Mouse (Mus musculus): Measurements from ENCODE around the gene Tmem184b. TPM values are rescaled to one million over a fixed set of nuclear protein-coding genes. Genes with fewer than 3 reads are reported as not detected.

Tmem184b gene
- total and polyA plus RNA-seq, 3 experiments, result 7.1 to 42.7 (median 21.1) TPM

- H3K4me3 ChIP-seq (replicated peaks in 1 of 3; ENCODE audit: low read depth in 2 of 3, low read length in 2 of 3, poor library complexity in 1 of 3), result no peak overlapping the region
Measured at GRCm38 (mm10) chr15:79391447-79392093, 11.8 kb downstream of the Tmem184b start.

GRCm38 (mm10) chr15:79390434-79390833 lies 12.9 kb downstream of the Tmem184b start:
- no peak overlapping the region for H3K4me2 ChIP-seq (ENCODE audit: insufficient read depth, low read depth, poor library complexity, severe bottlenecking)
- TF ChIP-seq ZC3H11A (IDR thresholded peaks at IDR 0.05; ENCODE audit: low read depth, low read length), result no peak
- no peak for TF ChIP-seq NRF1 (IDR thresholded peaks at IDR 0.05; ENCODE audit: low read depth, low read length)
- TF ChIP-seq MEF2A (IDR thresholded peaks at IDR 0.05; ENCODE audit: borderline replicate concordance, low read depth, low read length), result no peak
- H3K79me2 ChIP-seq (replicated peaks; ENCODE audit: control insufficient read depth, extremely low read depth, insufficient read depth, poor library complexity, severe bottlenecking), result peaks cover 13% of the 10 kb centered on the region
- in situ Hi-C loops (cut with MboI; ENCODE audit: low pct_ligation_motif_present, low pct_unique_long_range_greater_than_20kb, low sequenced_read_pairs) (no loop called here), dilution Hi-C loops (cut with MboI; ENCODE audit: extremely low pct_ligation_motif_present, extremely low pct_unique_long_range_greater_than_20kb, low sequenced_read_pairs) (no loop called here)
- H3K4me1 ChIP-seq (ENCODE audit: control insufficient read depth in 1 of 2, insufficient read depth in 2 of 2), result peaks cover 13 to 43% of the 10 kb centered on the region in 2 experiments
- no peak overlapping the region for H3K27ac ChIP-seq (ENCODE audit: insufficient read depth, low read depth)
- peaks cover 6 to 94% of the 10 kb centered on the region in 2 experiments for H3K36me3 ChIP-seq (replicated peaks in 1 of 2; ENCODE audit: control insufficient read depth in 1 of 2, insufficient read depth in 1 of 2, low read length in 1 of 2)
- no peak overlapping the region for H3K9ac ChIP-seq (ENCODE audit: insufficient read depth, low read depth)
- no peaks in the 10 kb centered on the region for H3K27me3 ChIP-seq (replicated peaks)
- no peak overlapping the region for H3K4me3 ChIP-seq (replicated peaks in 1 of 3; ENCODE audit: low read depth in 2 of 3, low read length in 2 of 3, poor library complexity in 1 of 3)
- no peak for DNase-seq (ENCODE audit: extremely low read depth)
- no peaks in the 10 kb centered on the region for H3K9me3 ChIP-seq (replicated peaks; ENCODE audit: low read length)

More at GRCm38 (mm10) chr15:79391447-79392093, 11.8 kb downstream of the Tmem184b start:
- TF ChIP-seq RCOR1 (conservative IDR thresholded peaks at IDR 0.05; ENCODE audit: low read depth, low read length), result no peak
- no peak for TF ChIP-seq UBTF (IDR thresholded peaks at IDR 0.05; ENCODE audit: low read depth, low read length)
- no peak for TF ChIP-seq CHD2 (IDR thresholded peaks at IDR 0.05; ENCODE audit: low read length)
- TF ChIP-seq ETS1 (conservative IDR thresholded peaks at IDR 0.05; ENCODE audit: low read depth, low read length), result no peak
- no peak for TF ChIP-seq POLR2A (IDR thresholded peaks at IDR 0.05; ENCODE audit: low read depth, low read length)
- no peak for TF ChIP-seq MAZ (IDR thresholded peaks at IDR 0.05; ENCODE audit: low read depth, low read length)
- no peaks in the 10 kb centered on the region for H3K27me3 ChIP-seq (replicated peaks)
- no peaks in the 10 kb centered on the region for H3K9me3 ChIP-seq (replicated peaks; ENCODE audit: low read length)
- H3K4me2 ChIP-seq (ENCODE audit: insufficient read depth, low read depth, poor library complexity, severe bottlenecking), result no peak overlapping the region
- H3K27ac ChIP-seq (ENCODE audit: insufficient read depth, low read depth), result no peak overlapping the region
- peaks cover 13 to 48% of the 10 kb centered on the region in 2 experiments for H3K4me1 ChIP-seq (ENCODE audit: control insufficient read depth in 1 of 2, insufficient read depth in 2 of 2)
- peaks cover 6 to 90% of the 10 kb centered on the region in 2 experiments for H3K36me3 ChIP-seq (replicated peaks in 1 of 2; ENCODE audit: control insufficient read depth in 1 of 2, insufficient read depth in 1 of 2, low read length in 1 of 2)
- H3K9ac ChIP-seq (ENCODE audit: insufficient read depth, low read depth), result no peak overlapping the region
- dilution Hi-C loops (cut with MboI; ENCODE audit: extremely low pct_ligation_motif_present, extremely low pct_unique_long_range_greater_than_20kb, low sequenced_read_pairs) (no loop called here), in situ Hi-C loops (cut with MboI; ENCODE audit: low pct_ligation_motif_present, low pct_unique_long_range_greater_than_20kb, low sequenced_read_pairs) (no loop called here)
- no peak for DNase-seq (ENCODE audit: extremely low read depth)
- peaks cover 13% of the 10 kb centered on the region for H3K79me2 ChIP-seq (replicated peaks; ENCODE audit: control insufficient read depth, extremely low read depth, insufficient read depth, poor library complexity, severe bottlenecking)

GRCm38 (mm10) chr15:79388171-79388570 lies 15.2 kb downstream of the Tmem184b start:
- no peak for TF ChIP-seq ZMIZ1 (IDR thresholded peaks at IDR 0.05; ENCODE audit: low read depth, low read length)

More at GRCm38 (mm10) chr15:79388171-79388570, 15.2 kb downstream of the Tmem184b start:
- Histone ChIP-seq H3K9me3 (replicated peaks; ENCODE audit: low read length) (peaks cover 2% of the 10 kb centered on the region), H3K4me2 (ENCODE audit: insufficient read depth, low read depth, poor library complexity, severe bottlenecking) (no peak overlapping the region), H3K4me3 (replicated peaks in 1 of 3; ENCODE audit: low read depth in 2 of 3, low read length in 2 of 3, poor library complexity in 1 of 3) (no peak overlapping the region), H3K4me1 (ENCODE audit: control insufficient read depth in 1 of 2, insufficient read depth in 2 of 2) (peaks cover 9 to 26% of the 10 kb centered on the region in 2 experiments), H3K27ac (ENCODE audit: insufficient read depth, low read depth) (no peak overlapping the region), H3K9ac (ENCODE audit: insufficient read depth, low read depth) (no peak overlapping the region), H3K27me3 (replicated peaks) (no peaks in the 10 kb centered on the region), H3K36me3 (replicated peaks in 1 of 2; ENCODE audit: control insufficient read depth in 1 of 2, insufficient read depth in 1 of 2, low read length in 1 of 2) (peaks cover 6 to 92% of the 10 kb centered on the region in 2 experiments), H3K79me2 (replicated peaks; ENCODE audit: control insufficient read depth, extremely low read depth, insufficient read depth, poor library complexity, severe bottlenecking) (peaks cover 17% of the 10 kb centered on the region)
- in situ Hi-C loops (cut with MboI; ENCODE audit: low pct_ligation_motif_present, low pct_unique_long_range_greater_than_20kb, low sequenced_read_pairs) (no loop called here), dilution Hi-C loops (cut with MboI; ENCODE audit: extremely low pct_ligation_motif_present, extremely low pct_unique_long_range_greater_than_20kb, low sequenced_read_pairs) (no loop called here)
- DNase-seq (ENCODE audit: extremely low read depth), result no peak
